ENCODE assay signal across 17 mouse cellular contexts in genomic region chr13:37559056-37559455, GRCm38 (mm10).
A peak's percentile ranks its signal among the peaks of the same experiment; 100 is the strongest.
DNase-seq lines count a peak whose midpoint lies in the region; ATAC-seq and TF ChIP-seq lines count a peak whose summit lies in the region.
"Had no signal": no experiment of that assay in that cellular context is flagged by ENCODE, and none has a peak within 500 bp of the region (broad histone marks: within the 10 kb centered on the region; RNA-seq: fewer than 3 reads in every experiment).

No protein-coding gene starts in this region.

- no peak for TF ChIP-seq POLR2A in thymus, adult 2 months (IDR thresholded peaks at IDR 0.05; ENCODE audit: control insufficient read depth, extremely low read depth, insufficient read depth, low read length, poor library complexity)

- no peak overlapping the region for H3K27ac ChIP-seq in thymus, adult 2 months (ENCODE audit: control insufficient read depth, insufficient read depth, low read length)
- H3K27ac ChIP-seq in midbrain, postnatal 0 days (ENCODE audit: low read depth, low read length), result no peak overlapping the region
- H3K27ac ChIP-seq: embryonic facial prominence, embryonic 13.5 days; forebrain, embryonic 12.5 days had no signal

- no peaks in the 10 kb centered on the region for H3K27me3 ChIP-seq in thymus, adult 2 months (ENCODE audit: control insufficient read depth, insufficient read depth, low read length)
- no peaks in the 10 kb centered on the region for H3K27me3 ChIP-seq in midbrain, postnatal 0 days (ENCODE audit: insufficient read depth, low read length)
- H3K27me3 ChIP-seq: embryonic facial prominence, embryonic 13.5 days; forebrain, embryonic 12.5 days; heart, embryonic 12.5 days had no signal

- H3K36me3 ChIP-seq in thymus, adult 2 months (ENCODE audit: control insufficient read depth, insufficient read depth, low read length), result no peaks in the 10 kb centered on the region
- no peaks in the 10 kb centered on the region for H3K36me3 ChIP-seq in midbrain, postnatal 0 days (ENCODE audit: insufficient read depth, low read length)
- H3K36me3 ChIP-seq: embryonic facial prominence, embryonic 13.5 days; forebrain, embryonic 12.5 days; heart, embryonic 12.5 days had no signal

- peak; percentile 42 for ATAC-seq in CD4-positive, CD25-positive, alpha-beta regulatory T cell, adult 4 months
- no peak for ATAC-seq in midbrain, postnatal 0 days (ENCODE audit: low FRiP score)
- ATAC-seq: forebrain, embryonic 16.5 days; hindbrain, embryonic 16.5 days had no signal

- H3K9ac ChIP-seq in midbrain, postnatal 0 days (replicated peaks; ENCODE audit: low read length, poor library complexity, severe bottlenecking), result no peak overlapping the region
- H3K9ac ChIP-seq: embryonic facial prominence, embryonic 13.5 days; forebrain, embryonic 12.5 days; heart, embryonic 12.5 days had no signal

- no peak overlapping the region for H3K4me3 ChIP-seq in thymus, adult 2 months (ENCODE audit: control insufficient read depth, insufficient read depth, low read length)
- no peak overlapping the region for H3K4me3 ChIP-seq in midbrain, postnatal 0 days (ENCODE audit: low read depth, low read length)
- H3K4me3 ChIP-seq: embryonic facial prominence, embryonic 13.5 days; forebrain, embryonic 12.5 days; heart, embryonic 12.5 days had no signal

- DNase-seq in CD4-positive, CD25-positive, alpha-beta regulatory T cell, adult 2 months (ENCODE audit: low read depth, low spot score), result peak; percentile 20
- peak; percentile 51 for DNase-seq in thymus, adult 2 months
- DNase-seq in thymus, postnatal 25 days, result peak; percentile 66
- DNase-seq in liver, result no peak
- no peak for DNase-seq in right cerebral cortex, postnatal 14 days
- no peak for DNase-seq in midbrain, postnatal 0 days (ENCODE audit: low spot score)
- DNase-seq: adrenal gland, postnatal 14 days; cerebellum, adult 11-12 months; cerebellum, adult 9-11 months; cerebellum, postnatal 36 days; gastrocnemius, postnatal 25 days had no signal

- TF ChIP-seq CTCF in thymus, adult 2 months (IDR thresholded peaks at IDR 0.05; ENCODE audit: borderline replicate concordance, control insufficient read depth, extremely low read depth, insufficient read depth, low read length, poor library complexity), result no peak
- no peak for TF ChIP-seq CTCF in midbrain, postnatal 0 days (IDR thresholded peaks at IDR 0.05)

- WGBS in thymus, adult 2 months, result 17% methylated on average over 5 of the region's 5 CpGs
- 82% methylated on average over 5 of the region's 5 CpGs for WGBS in midbrain, postnatal 0 days

- H3K9me3 ChIP-seq in midbrain, postnatal 0 days (ENCODE audit: low read length), result no peaks in the 10 kb centered on the region
- H3K9me3 ChIP-seq: embryonic facial prominence, embryonic 13.5 days; forebrain, embryonic 12.5 days; heart, embryonic 12.5 days had no signal

- H3K4me2 ChIP-seq in midbrain, postnatal 0 days (ENCODE audit: low read depth, low read length, poor library complexity, severe bottlenecking), result no peak overlapping the region
- H3K4me2 ChIP-seq: embryonic facial prominence, embryonic 13.5 days; forebrain, embryonic 12.5 days; heart, embryonic 12.5 days had no signal

- peaks cover 59% of the 10 kb centered on the region for H3K4me1 ChIP-seq in thymus, adult 2 months (replicated peaks; ENCODE audit: control insufficient read depth, insufficient read depth, low read length)
- H3K4me1 ChIP-seq in midbrain, postnatal 0 days (ENCODE audit: insufficient read depth, low read length), result no peaks in the 10 kb centered on the region

Comparison
In these comparisons a context has a peak if more than half of its experiments do, and no peak if none do; other contexts are left out.
1. DNase-seq: peak in CD4-positive, CD25-positive, alpha-beta regulatory T cell, adult 2 months (single experiment), thymus, adult 2 months (single experiment) and thymus, postnatal 25 days (single experiment); none in liver (single experiment), right cerebral cortex, postnatal 14 days (single experiment) and midbrain, postnatal 0 days (single experiment).